Mouse (Mus musculus): ENCODE data around the gene Olfr965.
"Not testable (repeated sequence)": the region's sequence is repeated elsewhere in the genome, so short reads cannot be mapped to it uniquely, and the experiment has no call there.

The Olfr965 gene

GRCm38 (mm10) chr9:39711053-39711452, at the start of gene Olfr965:
TSS of gene Olfr965 (plus strand) at chr9:39711353.
- no peak for DNase-seq

DNA sequence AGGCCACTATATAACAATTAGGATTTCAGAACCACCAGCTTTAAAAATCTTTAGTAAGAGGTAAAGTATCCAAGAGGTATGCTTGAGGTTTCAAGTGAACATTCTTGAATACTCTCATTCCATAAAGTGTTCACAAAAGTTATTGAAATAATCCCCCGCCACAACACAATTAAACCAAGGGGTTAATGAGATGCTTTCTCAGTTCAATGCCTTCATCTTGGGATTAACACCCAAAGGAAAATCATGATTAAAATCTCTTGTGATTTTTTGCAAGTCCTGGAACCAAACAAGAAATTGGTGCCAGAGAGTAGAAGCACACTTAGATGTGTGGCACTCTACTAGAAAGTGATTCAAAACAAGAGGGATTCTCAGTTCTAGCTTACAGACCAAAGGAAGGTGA, 44.2 kb upstream of the Olfr965 start, which contains the start of gene Olfr963:
Gene Olfr963, plus strand, starts transcription at position 301 of the 400 bp plus-strand sequence.
- DNase-seq = no peak

DNA sequence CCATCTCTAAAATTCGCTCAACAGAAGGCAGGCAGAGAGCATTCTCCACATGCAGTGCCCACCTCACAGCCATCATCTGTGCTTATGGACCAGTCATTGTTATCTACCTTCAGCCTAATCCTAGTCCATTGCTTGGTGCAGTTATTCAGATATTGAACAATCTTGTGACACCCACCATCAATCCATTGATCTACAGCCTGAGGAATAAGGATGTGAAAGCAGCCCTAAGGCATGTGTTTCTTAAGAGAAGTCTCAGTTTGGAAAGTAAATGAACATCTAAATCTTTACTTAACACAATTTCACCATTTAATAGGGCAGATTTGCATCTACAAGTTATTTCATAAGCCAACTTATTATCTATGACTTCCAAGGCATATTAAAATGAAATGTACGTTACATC, 41.4 kb upstream of the Olfr965 start:
- DNase-seq = no peak

DNA sequence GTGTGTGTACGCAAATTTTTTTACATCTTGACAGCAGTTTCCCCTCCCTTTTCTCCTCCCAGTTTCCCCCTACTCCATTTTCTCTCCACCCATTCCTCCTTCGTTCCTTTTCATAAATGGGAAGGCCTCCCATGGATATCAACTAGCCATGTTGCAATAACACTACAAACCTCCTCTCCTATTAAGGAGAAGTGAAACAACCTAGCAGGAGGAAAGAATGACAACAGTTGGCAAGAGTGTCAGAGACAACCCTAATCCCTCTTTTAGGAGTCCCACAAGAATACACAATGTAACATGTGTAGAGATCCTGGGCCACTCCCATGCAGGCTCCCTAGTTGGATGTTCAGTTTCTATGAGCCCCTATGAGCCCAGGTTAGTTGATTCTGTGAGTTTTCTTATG, 36.3 kb upstream of the Olfr965 start:
- DNase-seq = no peak

- DNase-seq = no peak
Measured at GRCm38 (mm10) chr9:39678557-39678956, 32.6 kb upstream of the Olfr965 start.

- DNase-seq = no peak
Measured at GRCm38 (mm10) chr9:39679280-39679679, 31.9 kb upstream of the Olfr965 start.

- not testable (repeated sequence) for DNase-seq
Measured at GRCm38 (mm10) chr9:39701123-39701522, 10.0 kb upstream of the Olfr965 start.

DNA sequence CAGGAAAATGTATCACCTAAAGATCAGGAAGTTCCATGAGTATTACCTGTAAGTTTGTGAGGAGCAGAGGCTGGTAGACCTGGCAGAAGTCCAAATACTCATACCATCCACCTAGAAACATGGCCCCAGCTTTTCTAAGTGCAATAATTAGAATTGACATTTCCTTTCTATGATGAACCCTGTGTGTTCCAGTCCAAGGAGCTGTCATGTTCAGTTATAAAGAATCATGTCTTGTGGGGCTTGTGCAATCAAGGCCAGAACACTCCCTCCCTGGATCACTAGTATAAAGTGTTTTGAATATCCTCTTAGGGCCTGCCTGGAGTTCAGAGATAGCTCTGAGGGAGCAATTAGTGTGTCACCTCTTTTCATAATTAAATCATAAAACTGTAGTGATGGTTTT, 4.1 kb upstream of the Olfr965 start, which contains the start of gene Olfr149:
Gene Olfr149, minus strand, starts transcription at position 101 of the 400 bp plus-strand sequence.
- no peak for DNase-seq

DNA sequence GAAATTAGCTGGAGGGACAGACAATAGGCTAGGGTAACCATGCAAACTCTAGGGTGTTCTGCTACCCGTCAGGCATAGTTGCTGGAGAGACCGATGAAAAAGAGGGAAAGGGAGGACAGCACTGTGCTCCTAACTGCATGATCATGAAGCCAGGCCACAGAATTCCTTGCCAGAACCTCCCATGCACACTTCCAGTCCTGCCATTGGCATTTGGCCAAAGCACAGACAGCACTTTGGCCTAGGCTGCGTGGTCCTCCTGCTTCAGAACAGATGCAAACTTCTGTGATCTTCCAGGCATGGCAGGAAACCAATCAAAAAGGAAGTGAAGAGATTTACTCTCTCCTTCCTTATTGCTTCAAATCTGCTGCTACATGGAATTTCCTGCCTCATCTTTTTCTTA, 2.2 kb upstream of the Olfr965 start:
- no peak for DNase-seq

DNA sequence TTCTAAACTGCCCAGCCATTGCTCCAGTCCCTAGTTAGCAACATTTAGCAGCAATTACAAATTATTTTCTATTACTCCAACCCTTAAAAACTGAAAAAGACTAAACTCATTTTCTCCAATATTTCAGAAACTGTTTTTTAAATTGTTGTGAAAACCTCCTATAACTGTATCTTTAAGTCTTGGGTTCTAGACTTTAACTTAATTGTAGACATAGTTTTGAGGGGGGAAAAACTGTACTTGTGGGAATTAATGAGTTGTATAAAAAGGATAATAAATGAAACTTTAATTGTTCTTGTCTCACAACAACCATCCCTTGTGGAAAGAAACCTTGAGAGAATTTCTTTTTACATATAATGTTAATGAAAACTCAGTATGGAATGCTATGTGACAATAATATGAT, 19.5 kb downstream of the Olfr965 start, which contains the start of gene Olfr150:
Gene Olfr150, plus strand, starts transcription at position 301 of the 400 bp plus-strand sequence.
- no peak for DNase-seq

- no peak for DNase-seq
Measured at GRCm38 (mm10) chr9:39740741-39741140, 29.6 kb downstream of the Olfr965 start.

- no peak for DNase-seq
Measured at GRCm38 (mm10) chr9:39745949-39746348, 34.8 kb downstream of the Olfr965 start, which contains the start of gene Olfr967. TSS of gene Olfr967 (plus strand) at chr9:39746249.

DNA sequence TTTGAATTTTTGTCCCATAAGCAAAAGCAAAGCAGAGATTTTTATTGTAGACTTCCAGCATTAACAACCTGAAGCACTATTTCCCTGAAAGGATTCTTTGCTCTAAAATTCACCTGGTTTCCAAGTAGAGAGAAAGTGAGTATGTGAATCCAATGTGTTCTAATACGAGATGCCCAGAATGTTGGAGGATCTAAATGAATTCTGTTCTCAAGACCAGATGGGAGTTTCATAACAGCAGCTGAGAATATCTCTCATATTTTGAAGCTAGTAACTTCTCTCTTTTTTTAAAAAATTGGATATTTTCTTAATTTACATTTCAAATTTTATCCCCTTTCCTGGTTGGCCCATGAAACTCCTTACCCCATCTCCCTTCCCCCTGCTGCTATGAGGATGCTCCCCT, 35.3 kb downstream of the Olfr965 start:
- no peak for DNase-seq
